Mouse (Mus musculus): ENCODE results near the gene Sapcd1.

Sapcd1 gene

DNA sequence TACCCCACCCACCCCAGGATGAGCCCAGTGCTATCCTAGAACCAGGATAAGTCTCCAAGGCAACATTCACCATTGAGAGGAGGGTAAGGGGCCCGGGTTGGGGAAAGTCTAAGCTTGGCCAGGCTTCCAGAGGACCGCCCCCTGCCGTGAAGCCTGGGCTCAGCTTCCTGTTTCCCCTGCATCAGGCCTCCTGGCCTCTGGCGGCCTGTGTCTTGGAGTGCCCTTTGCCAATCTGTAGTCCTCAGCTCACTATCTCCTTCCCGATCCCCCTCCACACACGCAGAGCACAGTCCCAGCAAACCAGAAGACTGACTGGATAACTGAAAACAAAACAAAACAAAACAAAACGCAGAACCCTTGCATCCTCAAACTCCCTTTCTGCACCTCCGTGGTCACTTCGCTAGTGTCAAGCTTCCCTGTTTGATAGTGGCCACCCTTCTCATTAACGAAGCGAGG lies 21.8 kb upstream of the Sapcd1 start, which contains the start of gene Clic1:
Clic1 (plus strand) TSS at position 406 of the 456 bp plus-strand sequence.
- TF ChIP-seq POU5F1 (IDR thresholded peaks at IDR 0.05; ENCODE audit: borderline replicate concordance, low read length) (no peak), NANOG (IDR thresholded peaks at IDR 0.05; ENCODE audit: borderline replicate concordance, low read length) (no peak), CTCF (conservative IDR thresholded peaks at IDR 0.05; ENCODE audit: low read length) (no peak)
- Histone ChIP-seq H3K4me3 (replicated peaks; ENCODE audit: low read length) (peak within 1 kb of the TSS; percentile 80), H3K9me3 (ENCODE audit: low read length) (no peaks in the 10 kb centered on the region), H3K36me3 (ENCODE audit: insufficient read depth, low read length) (peaks cover 24% of the 10 kb centered on the region), H3K27me3 (ENCODE audit: insufficient read depth, low read length) (peaks cover 14% of the 10 kb centered on the region), H3K4me1 (replicated peaks; ENCODE audit: low read depth, low read length) (peaks cover 84% of the 10 kb centered on the region)

- TF ChIP-seq CTCF (conservative IDR thresholded peaks at IDR 0.05; ENCODE audit: low read length), result no peak
- TF ChIP-seq NANOG (IDR thresholded peaks at IDR 0.05; ENCODE audit: borderline replicate concordance, low read length), result no peak
- no peak for TF ChIP-seq POU5F1 (IDR thresholded peaks at IDR 0.05; ENCODE audit: borderline replicate concordance, low read length)
- Histone ChIP-seq H3K9me3 (ENCODE audit: low read length) (no peaks in the 10 kb centered on the region), H3K4me3 (replicated peaks; ENCODE audit: low read length) (peak overlapping the region; percentile 80; the same call in 1 of the 2 replicates), H3K4me1 (replicated peaks; ENCODE audit: low read depth, low read length) (peaks cover 80% of the 10 kb centered on the region), H3K36me3 (ENCODE audit: insufficient read depth, low read length) (peaks cover 18% of the 10 kb centered on the region), H3K27me3 (ENCODE audit: insufficient read depth, low read length) (peaks cover 20% of the 10 kb centered on the region)
These were observed 21.2 kb upstream of the Sapcd1 start for GRCm38 (mm10) chr17:35048932-35049440.

DNA sequence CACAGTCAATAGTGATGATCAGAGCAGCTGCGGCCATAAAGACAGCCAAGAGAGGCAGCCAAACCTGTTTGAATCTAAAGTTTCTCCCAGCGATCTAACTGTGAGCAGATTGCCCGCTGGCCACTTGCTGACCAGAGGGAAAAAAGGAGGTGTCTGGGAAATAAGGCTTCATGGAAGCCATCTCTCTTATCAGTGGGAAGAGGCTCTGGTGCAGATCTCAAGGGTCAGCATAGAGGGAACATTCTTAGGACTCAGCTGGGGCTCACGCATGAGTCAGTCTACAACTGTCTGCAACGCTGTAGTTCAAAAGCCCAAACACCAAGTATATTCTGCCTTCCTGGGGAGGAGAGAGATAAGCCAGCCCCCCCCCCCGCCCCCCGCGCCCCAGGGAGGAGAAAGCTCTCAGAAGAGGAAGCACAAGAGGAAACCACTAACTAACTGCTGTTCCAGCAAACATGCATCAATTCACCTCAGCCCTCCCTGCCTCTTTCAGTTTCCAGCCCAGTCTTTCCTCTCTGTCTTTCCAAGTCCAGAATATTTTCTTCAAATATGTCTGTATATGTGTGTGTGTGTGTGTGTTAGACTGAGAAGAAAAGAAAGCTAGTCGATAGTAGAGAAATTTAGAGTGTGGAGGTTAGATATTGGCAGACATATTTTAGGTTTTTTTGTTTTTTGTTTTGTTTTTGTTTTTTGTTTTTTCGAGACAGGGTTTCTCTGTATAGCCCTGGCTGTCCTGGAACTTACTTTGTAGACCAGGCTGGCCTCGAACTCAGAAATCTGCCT lies 20.5 kb upstream of the Sapcd1 start:
- Histone ChIP-seq H3K4me1 (replicated peaks; ENCODE audit: low read depth, low read length) (peaks cover 75% of the 10 kb centered on the region), H3K4me3 (replicated peaks; ENCODE audit: low read length) (no peak overlapping the region)

DNA sequence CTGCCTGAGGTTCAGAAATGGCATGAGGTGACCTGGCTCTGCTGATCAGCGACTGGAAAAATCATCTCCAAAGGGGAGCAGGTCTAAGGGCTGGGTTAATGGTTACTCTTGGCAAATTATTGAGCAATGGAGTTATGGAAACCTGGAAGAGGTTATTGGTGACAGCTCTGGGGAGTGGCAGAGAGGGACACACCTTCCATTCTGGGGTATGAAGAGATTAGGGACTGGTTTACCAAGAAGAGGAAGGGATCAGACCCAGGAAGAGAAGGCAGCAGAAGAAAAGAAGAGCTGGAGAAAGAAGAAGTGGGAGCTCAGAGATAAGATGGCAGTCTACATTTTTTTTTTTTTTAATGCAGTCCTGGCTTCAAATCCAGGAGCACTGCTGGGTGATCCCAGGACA lies 19.9 kb upstream of the Sapcd1 start:
- TF ChIP-seq NANOG (IDR thresholded peaks at IDR 0.05; ENCODE audit: borderline replicate concordance, low read length), result no peak
- no peak for TF ChIP-seq POU5F1 (IDR thresholded peaks at IDR 0.05; ENCODE audit: borderline replicate concordance, low read length)
- no peak for TF ChIP-seq CTCF (conservative IDR thresholded peaks at IDR 0.05; ENCODE audit: low read length)
- Histone ChIP-seq H3K27me3 (ENCODE audit: insufficient read depth, low read length) (peaks cover 30% of the 10 kb centered on the region), H3K4me1 (replicated peaks; ENCODE audit: low read depth, low read length) (peaks cover 68% of the 10 kb centered on the region), H3K9me3 (ENCODE audit: low read length) (no peaks in the 10 kb centered on the region), H3K36me3 (ENCODE audit: insufficient read depth, low read length) (peaks cover 6% of the 10 kb centered on the region), H3K4me3 (replicated peaks; ENCODE audit: low read length) (no peak overlapping the region)

More for the DNA sequence above, 20.5 kb upstream of the Sapcd1 start:
- H3K27me3 ChIP-seq (ENCODE audit: insufficient read depth, low read length), result peaks cover 26% of the 10 kb centered on the region
- H3K36me3 ChIP-seq (ENCODE audit: insufficient read depth, low read length), result peaks cover 12% of the 10 kb centered on the region
- TF ChIP-seq POU5F1 (IDR thresholded peaks at IDR 0.05; ENCODE audit: borderline replicate concordance, low read length) (no peak), CTCF (conservative IDR thresholded peaks at IDR 0.05; ENCODE audit: low read length) (no peak), NANOG (IDR thresholded peaks at IDR 0.05; ENCODE audit: borderline replicate concordance, low read length) (no peak)
- no peaks in the 10 kb centered on the region for H3K9me3 ChIP-seq (ENCODE audit: low read length)

DNA sequence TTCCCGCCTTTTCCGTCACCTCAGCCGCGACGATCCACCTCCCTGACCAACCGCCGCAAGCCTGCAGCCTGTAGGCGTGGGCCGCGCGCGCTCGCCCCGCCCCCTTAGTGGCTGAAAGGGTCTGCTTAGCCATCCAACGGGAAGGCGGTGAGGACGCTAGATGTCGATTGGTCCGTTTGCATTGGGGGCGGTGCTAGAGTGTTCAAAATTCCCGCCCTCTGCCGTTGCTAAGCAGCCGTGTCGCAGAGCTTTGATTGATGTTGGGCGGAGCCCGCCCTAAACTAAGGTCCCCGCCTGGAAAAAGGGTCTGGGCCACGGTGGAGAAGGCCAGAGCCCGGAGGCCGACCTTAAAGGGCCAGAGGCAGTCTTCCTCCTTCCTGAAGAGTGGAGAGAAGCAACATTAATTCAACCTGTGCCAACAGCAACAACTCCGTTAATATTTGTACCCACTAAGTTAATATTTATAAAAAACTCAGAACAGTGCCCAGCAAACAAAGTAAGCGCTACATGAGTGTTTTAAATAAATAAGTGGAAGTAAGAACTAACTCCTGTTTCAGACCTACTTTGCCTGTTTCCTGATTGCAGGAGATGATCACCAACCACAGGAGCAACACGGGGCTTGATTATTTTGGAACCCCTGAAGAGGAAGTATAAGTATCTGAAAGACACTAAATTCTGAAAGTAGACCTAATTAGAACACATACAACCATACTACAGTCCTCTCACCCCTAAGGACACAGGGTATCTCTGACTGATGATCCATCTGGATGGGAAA lies 19.1 kb upstream of the Sapcd1 start, which contains the start of gene Msh5:
Msh5 (minus strand) TSS at position 65 of the 775 bp plus-strand sequence.
- Histone ChIP-seq H3K4me1 (replicated peaks; ENCODE audit: low read depth, low read length) (peaks cover 60% of the 10 kb centered on the region), H3K36me3 (ENCODE audit: insufficient read depth, low read length) (no peaks in the 10 kb centered on the region), H3K9me3 (ENCODE audit: low read length) (no peaks in the 10 kb centered on the region), H3K27me3 (ENCODE audit: insufficient read depth, low read length) (peaks cover 30% of the 10 kb centered on the region), H3K4me3 (replicated peaks; ENCODE audit: low read length) (peak within 1 kb of the TSS; percentile 86)
- no peak for TF ChIP-seq CTCF (conservative IDR thresholded peaks at IDR 0.05; ENCODE audit: low read length)
- no peak for TF ChIP-seq NANOG (IDR thresholded peaks at IDR 0.05; ENCODE audit: borderline replicate concordance, low read length)
- TF ChIP-seq POU5F1 (IDR thresholded peaks at IDR 0.05; ENCODE audit: borderline replicate concordance, low read length), result no peak

- Histone ChIP-seq H3K9me3 (ENCODE audit: low read length) (no peaks in the 10 kb centered on the region), H3K4me3 (replicated peaks; ENCODE audit: low read length) (peak overlapping the region; percentile 86), H3K36me3 (ENCODE audit: insufficient read depth, low read length) (no peaks in the 10 kb centered on the region), H3K4me1 (replicated peaks; ENCODE audit: low read depth, low read length) (peaks cover 53% of the 10 kb centered on the region), H3K27me3 (ENCODE audit: insufficient read depth, low read length) (peaks cover 30% of the 10 kb centered on the region)
- TF ChIP-seq POU5F1 (IDR thresholded peaks at IDR 0.05; ENCODE audit: borderline replicate concordance, low read length), result no peak
- TF ChIP-seq NANOG (IDR thresholded peaks at IDR 0.05; ENCODE audit: borderline replicate concordance, low read length), result no peak
- no peak for TF ChIP-seq CTCF (conservative IDR thresholded peaks at IDR 0.05; ENCODE audit: low read length)
These were observed 18.2 kb upstream of the Sapcd1 start for GRCm38 (mm10) chr17:35045807-35046680.

DNA sequence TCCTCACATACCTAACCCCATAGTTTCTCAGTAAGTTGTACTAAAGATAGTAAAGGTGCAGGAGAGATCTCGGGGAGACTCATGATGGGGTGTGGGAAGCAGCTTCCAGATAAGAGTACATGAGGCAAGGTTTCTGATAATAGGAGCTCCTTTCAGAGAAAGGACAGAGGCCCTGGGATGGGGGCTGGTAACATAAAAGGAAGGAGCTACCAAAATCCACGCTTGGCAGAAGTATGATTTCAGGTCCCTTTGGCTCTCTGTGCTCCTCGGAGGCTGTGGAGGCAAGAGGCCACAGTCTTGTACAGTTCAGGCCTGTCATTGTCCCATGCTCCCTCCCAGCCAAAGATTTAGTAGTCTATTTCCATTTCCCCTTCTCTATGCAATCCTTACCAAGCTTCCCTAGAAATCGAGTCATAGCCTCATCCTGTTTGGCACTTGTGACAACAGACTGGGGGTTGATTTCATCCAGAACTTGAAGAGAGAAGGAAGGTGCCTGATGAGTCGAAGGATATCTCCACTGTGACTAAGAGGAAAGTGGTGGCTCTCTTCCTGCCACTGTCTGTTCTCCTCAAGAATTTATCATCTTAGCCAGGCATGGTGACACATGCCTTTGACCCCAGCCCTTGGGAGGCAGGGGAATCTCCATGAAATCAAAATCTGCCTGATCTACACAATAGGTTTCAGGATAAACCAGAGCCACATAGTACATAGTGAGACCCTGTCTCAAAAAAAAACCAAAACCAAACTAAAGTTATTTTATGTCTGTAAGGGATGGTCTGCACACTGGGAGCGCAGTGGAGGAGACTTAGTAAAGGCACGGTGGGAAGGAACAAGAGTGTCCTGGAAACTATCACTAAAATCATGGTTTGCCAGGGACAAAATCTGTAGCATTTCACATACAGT lies 17.3 kb upstream of the Sapcd1 start:
- Histone ChIP-seq H3K4me1 (replicated peaks; ENCODE audit: low read depth, low read length) (peaks cover 48% of the 10 kb centered on the region), H3K36me3 (ENCODE audit: insufficient read depth, low read length) (no peaks in the 10 kb centered on the region), H3K9me3 (ENCODE audit: low read length) (no peaks in the 10 kb centered on the region), H3K27me3 (ENCODE audit: insufficient read depth, low read length) (peaks cover 30% of the 10 kb centered on the region), H3K4me3 (replicated peaks; ENCODE audit: low read length) (peak overlapping the region; percentile 86; the same call in 1 of the 2 replicates)
- TF ChIP-seq POU5F1 (IDR thresholded peaks at IDR 0.05; ENCODE audit: borderline replicate concordance, low read length) (no peak), NANOG (IDR thresholded peaks at IDR 0.05; ENCODE audit: borderline replicate concordance, low read length) (no peak), CTCF (conservative IDR thresholded peaks at IDR 0.05; ENCODE audit: low read length) (no peak)

All from E14TG2a.4 (cell line).